Mouse (Mus musculus) adrenal gland, postnatal 25 days (tissue): ENCODE measurements around the gene Degs2. TPM values are rescaled to one million over a fixed set of nuclear protein-coding genes. Genes with fewer than 3 reads are reported as not detected.
"Not testable (repeated sequence)": the region's sequence is repeated elsewhere in the genome, so short reads cannot be mapped to it uniquely, and the experiment has no call there.

ENCODE experiments used
- DNase-seq: peaks from one replicate; pipeline ENCODE4 v3.0.0; 2021; ENCODE audit warnings: mixed read lengths
- long read RNA-seq: library from polyadenylated mRNA; stranded (forward); transcript quantifications from one replicate; pipeline ENCODE4 v2.0.0, GENCODE M21; 2021
- total RNA-seq: library from RNA; stranded (reverse); gene quantifications from 2 replicates; pipeline ENCODE4 v1.2.3, GENCODE M21; 2021

Degs2 gene
- total RNA-seq, result not detected in 2 replicates
- long read RNA-seq, result 0 reads

DNA sequence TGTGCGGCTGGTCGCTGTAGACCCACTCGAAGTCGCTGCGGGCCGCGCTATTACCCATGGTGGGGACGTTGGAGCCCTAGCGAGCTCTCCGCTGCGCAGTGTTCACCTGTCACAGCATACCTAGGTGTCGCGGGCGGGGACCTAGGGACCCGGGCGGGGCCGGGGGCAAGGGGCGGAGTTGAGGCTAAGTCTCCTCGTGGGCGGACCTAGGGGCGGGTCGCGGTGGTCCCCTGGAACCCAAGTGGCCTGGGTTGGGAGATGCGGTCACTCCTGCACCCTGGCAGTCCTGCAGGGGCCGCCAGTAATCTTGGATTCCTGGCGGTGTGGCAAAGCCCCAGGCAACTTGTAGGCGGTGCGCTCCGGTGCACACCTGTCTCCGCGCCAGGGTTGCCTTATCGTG is at the start of gene Degs2:
Gene Degs2 (minus strand): TSS at position 131 of the 400 bp plus-strand sequence.
- no peak for DNase-seq

DNA sequence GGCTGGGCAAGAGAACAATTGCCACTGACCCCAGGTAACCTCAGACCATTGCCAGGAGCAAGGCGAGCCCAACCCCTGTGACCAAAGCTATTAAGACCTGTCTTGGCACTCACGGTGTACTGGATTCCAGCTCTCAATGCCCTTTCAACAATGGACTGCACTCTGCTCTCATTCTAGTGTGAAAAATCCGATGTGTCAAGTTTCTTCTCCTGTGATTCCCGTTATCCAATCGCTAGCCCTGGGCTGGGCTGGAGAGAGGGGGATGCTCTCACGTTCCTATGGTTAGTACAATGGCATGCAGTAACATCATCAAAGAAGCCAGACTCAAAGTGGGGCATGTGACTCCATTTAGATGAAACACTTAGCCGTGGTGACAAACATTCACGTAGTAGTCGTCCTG is 49.7 kb upstream of the Degs2 start:
- no peak for DNase-seq

DNA sequence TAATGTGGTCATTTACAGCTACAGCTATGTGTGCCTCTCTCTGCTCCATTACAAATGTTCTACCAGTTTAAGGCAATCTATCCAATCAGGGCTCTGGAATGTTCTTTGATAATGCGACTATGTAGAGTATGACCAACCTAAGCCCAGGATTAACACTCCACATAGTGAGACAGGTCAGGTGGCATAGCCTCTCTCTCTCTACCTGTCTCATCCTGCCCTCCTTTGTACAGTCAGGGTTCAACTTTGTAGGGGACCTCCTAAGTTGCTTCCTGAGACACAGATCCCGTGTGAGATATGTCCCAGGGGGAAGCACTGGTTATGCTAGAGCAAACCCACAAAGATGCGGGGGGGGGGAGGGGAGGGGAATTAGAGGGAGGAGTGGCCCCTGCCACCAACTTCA is 48.1 kb upstream of the Degs2 start:
- no peak for DNase-seq

DNA sequence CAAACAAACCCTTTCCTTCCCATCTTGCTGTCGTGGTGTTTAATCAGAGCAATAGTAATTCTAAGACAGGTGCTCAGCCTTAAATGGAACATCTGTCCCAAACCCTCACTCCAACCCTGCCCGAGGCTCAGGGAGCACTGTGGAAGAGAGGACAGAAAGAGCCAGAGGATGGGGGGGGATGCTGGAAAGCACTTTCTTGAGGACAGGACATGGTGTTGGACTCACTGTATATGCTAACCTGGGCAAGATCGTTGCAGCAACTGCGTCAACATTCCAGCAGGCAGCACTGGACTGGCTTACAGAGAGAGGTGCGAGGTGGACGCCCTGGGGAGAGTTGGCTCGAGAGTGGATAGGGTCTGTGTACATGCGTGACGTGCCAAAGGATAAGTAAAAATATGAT is 47.3 kb upstream of the Degs2 start:
- DNase-seq, result no peak

DNA sequence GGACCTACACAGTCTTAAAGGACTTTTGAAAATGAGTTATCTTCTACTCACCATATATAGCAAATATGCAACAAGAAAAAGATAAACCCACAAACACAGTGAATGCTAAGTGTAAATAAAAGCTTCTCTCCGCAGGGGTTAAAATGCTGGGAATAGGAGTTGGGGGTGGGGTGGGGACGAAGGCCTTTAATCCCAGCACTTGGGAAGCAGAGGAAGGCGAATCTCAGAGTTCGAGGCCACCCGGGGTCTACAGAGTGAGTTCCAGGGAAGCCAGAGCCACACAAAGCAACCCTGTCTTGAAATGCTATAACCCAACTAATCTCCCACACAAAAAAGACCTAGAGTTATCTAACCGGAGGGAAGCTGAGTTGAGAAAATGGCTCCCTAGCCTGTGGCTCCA is 46.9 kb upstream of the Degs2 start:
- DNase-seq, result no peak

DNA sequence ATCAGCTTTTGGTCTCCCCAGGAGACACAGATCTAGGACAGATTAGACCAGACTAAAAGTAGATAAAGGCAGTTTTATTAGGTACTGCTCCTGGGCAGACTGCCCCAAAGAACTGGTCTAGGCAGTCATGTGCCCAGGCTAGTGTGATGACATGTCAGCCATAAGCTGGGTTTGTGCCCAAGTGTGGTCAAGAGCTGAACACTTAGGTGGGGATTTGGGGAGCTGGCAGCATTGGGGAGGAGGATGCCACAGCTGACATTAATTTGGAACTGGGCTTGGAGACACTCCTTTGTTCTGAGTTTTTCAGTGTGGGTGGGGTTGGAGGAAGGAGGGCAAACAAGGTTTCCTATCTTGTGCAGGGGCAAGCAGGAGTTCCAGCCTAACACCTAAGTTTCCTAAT is 43.9 kb upstream of the Degs2 start:
- no peak for DNase-seq

DNA sequence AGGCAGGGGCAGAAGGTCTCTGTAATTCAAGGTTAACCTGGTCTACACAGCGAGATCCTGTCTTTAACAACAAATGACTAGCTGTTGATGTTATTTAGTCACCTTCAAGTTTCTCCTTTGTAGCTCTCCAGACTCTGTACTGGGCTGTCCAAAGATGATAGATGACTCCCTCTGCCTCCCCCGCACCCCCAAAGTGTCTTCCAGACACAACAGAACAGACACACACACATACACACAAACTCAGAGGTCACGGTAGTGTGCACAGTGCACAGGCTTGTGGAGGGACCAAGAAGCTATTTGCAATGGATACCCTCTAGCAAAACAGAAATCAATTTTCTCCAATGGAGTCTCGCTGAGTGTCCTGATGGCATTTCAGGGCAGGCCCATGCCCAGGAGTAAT is 40.1 kb upstream of the Degs2 start:
- DNase-seq, result no peak

DNA sequence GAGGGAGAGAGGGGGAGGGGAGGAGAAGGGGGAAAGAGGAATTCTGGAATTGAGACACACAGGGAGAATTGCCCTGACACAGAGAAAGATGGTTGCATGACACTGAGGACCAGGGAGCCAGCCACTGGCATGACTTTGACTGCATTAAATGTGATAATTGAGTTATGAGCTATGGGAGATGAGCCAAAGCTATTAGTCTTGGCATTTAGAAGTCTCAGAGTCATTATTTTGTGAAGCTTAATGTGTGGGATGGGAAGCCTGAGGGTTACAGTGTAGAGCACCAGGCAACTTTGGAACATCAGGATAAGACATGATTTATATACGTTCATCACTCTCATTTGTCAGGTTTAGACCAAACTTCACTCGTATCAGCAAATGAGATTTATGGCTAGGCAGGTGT is 39.4 kb upstream of the Degs2 start:
- DNase-seq, result no peak

DNA sequence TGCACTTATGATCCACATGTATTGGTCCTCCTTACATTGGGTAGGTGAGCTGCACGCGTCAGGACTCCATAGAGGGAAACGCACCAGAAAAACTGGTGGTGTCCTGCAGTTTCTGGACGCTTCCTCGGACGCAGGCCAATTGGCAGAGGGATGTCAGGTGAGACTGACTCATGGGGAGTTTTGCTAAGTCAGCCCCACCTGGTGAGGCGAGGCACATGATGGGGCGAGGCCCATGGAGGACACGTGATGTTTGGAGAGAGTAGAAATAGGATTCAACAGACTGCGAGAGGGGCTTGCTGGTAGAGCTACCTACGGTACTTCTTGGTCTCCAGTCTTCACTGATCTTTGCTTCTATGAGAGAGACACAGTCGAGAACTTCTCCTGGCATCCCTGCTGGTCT is 36.6 kb upstream of the Degs2 start:
- DNase-seq, result no peak

DNA sequence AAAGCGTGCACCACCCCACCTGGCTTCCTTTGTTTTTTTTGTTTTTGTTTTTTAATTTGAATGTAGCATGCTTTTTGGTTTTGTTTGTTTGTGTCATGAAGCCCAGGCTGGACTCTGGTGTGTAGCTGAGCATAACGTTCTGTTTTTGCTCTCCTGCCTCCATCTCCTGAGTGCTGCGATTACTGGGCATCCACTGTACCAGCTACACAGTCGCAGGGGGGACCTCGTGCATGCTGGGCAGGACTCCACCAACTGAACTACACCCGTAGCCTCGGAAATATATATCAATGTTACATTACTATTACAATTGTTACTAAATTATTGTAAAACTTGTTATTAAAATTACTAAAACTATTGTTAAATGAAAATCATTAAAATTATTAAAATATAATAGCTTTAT is 35.7 kb upstream of the Degs2 start:
- no peak for DNase-seq

DNA sequence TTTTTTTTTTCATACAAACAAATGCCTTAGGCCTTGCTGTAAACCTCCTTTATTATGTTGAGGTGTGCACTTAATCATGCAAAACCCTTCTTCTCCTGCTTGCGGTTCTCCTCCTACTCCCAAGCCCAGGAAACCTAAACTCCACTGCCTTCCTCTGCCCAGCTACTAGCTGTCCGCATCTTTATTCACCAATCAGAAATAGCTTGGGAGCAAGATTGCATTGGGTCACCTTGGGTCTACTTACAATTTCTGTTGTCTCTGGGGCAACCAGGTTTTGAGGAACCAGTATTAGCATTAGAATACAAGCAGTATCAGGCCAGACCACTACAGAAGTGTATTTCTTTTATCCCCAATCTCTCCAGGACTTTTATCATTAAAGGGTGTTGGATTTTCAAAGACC is 32.3 kb upstream of the Degs2 start:
- DNase-seq, result no peak

DNA sequence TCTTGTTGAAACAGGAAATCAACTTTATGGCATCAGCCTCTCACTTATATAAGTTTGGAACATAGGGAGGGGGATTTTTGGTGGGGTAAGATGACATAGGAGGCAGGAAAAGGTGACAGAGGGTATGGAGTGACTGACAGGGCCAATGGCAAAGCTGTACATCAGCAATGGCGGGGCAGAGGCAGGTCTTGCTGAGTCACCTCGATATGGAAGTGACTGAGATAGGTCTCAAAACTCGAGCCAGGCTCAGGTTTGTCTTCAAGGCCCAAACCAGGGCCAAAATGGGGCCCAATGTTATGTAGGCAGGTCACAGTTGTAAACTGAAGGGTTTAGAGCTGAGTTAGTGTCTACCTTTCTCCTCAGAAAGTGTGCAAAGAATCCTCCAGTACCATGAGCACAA is 21.7 kb upstream of the Degs2 start:
- no peak for DNase-seq

DNA sequence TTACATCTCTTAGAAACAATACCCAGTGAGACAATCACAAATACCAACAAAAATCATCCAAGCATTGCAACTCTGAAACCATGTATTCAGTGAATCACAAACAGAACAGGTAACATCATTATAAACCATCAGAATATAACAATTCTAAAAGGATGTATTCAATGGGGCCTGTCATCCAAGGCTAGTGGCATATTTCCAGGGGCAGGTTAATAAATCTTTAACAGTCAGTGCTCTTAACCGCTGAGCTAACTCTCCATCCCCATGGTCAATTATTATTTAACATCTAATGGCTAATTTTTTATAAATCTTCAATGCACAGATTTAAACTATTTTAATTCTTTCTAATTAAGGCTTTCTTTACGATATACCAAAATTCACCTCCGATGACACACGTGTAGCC is 20.3 kb upstream of the Degs2 start:
- no peak for DNase-seq

DNA sequence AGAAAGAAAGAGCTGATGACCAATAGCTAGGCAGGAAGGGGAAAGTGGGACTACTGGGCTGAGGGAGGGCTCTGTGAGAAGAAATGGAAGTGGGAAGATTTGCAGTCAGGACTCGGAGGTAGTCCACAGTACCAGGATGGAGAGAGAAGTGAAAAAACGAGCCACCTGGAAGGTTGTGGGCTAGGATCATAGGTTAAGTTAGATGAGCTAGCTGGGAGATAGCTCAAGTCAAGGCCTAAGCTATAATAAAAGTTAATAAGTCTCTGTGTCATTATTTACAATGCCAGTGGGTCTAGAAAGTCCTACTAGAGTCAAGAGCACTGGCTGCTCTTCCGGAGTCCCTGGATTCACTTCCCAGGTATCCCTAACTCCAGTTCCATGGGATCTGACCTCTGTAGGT is 16.4 kb upstream of the Degs2 start:
- no peak for DNase-seq

DNA sequence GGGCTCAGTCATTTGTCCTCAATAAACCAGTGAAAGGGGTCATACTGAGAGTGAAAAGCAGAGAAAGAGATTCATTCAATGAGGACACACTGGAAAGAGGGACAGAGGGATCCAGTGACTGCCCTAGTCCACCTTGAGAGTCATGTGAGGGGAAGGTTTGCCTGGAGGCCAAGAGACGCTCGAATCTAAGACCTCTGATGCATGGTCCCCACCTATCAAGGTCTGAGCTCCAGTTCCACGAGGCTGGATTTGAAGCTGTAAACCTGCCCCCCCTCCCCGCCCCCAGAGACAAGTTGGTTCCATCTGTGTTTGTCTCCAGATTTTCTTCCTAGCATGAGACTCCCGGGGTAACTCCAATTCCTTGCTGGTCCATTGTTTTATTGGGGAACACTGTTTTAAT is 13.7 kb upstream of the Degs2 start:
- no peak for DNase-seq

DNA sequence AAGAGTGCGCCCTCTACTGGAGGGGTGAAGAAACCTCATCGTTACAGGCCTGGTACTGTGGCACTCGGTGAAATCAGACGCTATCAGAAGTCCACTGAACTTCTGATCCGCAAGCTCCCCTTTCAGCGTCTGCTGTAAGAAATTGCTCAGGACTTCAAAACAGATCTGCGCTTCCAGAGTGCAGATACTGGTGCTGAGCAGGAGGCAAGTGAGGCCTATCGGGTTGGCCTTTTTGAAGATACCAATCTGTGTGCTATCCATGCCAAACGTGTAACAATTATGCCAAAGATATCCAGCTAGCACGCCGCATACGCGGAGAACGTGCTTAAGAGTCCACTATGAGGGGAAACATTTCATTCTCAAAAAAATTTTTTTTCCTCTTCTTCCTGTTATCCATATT is 11.9 kb upstream of the Degs2 start:
- DNase-seq, result not testable (repeated sequence)

DNA sequence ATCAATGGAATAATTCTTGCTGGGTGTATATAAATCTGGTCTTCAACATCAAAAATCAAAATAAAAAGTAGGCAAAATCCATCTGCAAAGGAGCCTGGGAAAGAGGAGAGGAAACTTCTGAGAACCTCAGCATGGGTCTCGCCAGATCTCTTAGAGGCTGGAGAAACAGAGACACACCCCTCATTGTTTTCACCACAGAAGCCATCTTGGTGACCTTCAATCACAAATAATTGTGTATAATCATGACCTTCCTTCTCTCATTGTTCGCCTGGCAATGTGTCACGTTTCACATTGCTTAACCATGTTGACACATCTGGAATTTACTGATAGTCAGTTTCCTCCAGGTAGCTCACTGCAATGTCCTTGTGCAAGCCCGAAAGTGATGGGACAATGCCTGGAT is 10.4 kb upstream of the Degs2 start:
- DNase-seq, result no peak

DNA sequence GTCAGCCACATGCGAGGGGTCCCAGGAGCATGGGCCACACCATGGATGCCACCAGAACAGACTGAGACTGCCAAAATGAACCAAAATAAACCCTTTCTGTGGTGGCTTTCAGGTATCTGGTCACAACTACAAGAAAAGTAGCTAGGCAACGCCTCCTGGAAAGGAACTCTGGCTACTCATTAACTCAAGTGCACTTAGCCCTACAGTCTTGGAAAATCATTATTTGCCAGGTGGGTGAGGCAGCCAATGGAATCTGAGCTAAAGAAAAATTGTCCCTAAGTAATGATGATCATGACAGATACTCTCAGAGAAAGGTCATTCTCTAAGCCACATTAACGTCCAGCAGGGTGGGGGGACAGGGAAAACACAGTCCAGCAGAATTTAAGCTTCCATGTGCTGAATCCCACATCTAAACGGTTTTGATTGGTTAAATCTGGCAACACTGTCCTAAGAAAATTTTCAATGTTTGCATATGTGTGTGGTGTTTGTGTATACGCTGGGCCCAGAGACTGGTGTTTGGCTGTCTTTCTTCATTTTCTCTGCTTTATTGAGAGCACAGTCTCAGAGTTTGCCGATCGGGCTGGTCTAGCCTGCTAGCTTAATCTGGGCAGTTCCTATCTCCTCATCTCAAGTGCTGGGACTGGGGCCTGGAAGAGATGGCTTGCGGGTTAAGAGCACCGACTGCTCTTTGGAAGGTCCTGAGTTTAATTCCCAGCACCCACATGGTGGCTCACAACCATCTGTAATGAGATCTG is 8.9 kb upstream of the Degs2 start:
- DNase-seq, result no peak

DNA sequence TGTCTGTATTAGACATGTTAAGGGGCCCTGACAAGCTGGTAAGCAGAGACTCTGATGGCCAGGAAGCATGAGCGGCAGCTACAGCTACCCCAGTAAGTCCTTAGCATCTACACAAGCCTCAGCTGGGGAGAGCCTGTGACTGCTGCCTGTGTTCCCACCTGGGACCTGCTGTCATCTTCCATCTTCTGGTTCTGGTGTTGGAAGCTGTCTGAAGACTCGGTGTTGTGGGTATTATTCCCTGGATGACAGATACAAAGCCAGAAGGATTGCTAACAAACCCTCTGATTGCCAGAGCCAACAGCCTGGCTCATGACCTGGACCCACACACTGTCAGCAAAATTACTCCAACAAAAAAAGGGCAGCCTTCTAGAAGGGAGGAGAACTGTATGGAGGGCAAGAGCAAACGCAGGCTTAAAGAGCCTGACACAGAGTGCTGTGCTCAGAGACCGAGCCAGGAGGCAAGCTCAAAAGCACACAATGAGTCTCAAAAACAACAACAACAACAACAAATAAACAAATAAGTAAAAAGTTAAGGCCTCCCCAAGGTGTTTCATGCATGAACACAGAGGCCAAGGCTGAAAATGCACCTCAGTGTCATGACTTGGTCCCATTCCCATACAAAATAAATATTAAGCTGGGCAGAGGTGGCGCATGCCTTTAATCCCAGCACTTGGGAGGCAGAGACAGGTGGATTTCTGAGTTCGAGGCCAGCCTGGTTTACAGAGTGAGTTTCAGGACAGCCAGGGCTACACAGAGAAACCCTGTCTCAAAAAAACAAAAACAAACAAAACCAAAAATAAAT is 8.1 kb upstream of the Degs2 start:
- no peak for DNase-seq

DNA sequence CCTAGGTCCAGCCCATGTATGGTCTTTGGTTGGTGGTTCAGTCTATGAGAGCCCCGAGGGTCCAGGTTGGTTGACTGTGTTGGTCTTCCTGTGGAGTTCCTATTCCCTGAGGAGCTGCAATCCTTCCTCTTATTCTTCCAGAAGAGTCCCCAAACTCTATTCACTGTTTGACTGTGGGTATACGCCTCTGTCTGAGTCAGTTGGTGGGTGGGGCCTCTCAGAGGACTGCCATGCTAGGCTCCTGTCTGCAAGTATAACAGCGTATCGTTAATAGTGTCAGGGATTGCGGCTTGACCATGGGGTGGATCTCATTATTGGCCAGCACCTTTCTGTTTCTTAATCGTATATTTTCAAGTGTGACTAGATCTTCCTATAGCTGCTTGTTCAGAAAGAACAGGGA is 7.3 kb upstream of the Degs2 start:
- no peak for DNase-seq

DNA sequence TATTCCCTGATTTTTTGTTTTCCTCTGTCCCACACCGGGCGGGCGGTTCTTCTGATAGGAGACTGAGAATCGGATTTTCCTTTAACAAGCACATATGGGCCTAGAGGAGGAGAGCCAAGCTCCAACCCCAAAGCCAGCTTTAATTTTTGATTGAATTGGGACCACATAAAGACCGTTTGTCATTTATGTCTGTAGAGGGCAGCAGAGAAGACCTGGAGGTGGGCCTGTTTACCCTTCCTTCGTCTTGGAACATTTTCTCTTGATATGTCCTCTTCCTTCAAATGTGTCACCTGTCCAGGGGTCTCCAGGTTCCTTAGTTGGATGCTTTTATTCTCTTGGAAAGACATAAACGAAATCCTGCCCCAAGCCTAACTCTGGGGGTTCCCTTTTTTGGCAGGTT is 4.0 kb upstream of the Degs2 start:
- DNase-seq, result no peak

DNA sequence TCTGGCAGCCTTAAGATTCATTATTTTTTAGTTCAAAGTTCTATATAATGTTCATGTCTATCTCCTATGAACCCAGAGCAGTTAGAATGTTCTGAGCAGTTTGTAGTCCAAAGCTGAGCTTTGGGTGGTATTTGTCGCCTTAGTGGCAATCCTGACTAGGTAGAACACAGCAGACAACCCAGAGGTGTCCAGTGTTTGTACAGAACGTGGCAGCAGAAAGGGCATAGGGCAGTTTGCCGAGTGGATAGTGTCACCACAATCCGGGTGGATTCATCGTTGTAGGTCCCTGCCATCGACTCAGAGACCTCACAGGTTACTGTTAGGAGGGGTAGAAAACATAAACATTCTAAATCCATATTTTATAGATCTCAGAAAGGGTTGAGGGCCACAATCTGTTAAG is 3.4 kb upstream of the Degs2 start:
- no peak for DNase-seq

DNA sequence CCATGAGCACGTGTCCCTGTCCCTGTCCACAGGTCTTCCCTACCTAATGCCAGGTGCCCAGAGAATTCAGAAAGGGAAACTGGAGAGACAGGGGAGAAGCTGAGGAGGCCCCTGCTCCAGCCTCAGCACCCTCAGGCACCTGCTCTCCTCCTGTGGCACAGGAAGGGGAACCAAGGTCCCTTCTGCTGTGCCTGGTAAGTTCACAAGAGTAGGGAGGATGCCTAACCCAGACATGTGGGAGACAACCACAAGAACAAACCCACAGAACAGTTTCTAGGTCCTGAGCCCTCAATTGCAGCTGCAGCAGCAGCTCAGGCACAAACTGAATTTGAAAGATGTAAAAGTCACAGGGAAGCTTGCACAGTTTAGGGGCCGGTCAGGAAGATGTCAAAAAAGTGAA is 894 bp downstream of the Degs2 start:
- no peak for DNase-seq

DNA sequence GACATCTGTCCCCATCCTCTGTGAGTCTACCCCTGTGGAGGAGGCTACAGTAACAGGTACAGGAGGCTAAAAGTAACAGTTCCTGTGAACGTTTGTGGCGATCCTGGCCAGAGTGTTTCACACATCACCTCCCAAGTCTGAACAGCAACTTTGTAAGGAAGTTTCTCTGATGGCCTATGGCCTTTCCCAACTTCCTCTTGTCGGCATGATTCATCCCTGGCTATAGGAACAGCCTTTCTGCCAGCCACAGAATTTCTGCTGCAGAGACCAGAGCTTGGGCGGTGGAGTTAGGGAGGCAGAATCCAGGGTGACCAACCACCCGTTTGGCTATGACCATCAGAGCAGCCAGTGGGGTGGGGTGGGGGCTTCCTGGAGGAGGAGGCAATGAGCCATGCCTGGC is 2.1 kb downstream of the Degs2 start:
- DNase-seq, result no peak
